Mouse (Mus musculus) forebrain, embryonic 14.5 days (tissue): ENCODE data around the gene Bud31. TPM values are rescaled to one million over a fixed set of nuclear protein-coding genes. Genes with fewer than 3 reads are reported as not detected.
"Not testable (repeated sequence)": the region's sequence is repeated elsewhere in the genome, so short reads cannot be mapped to it uniquely, and the experiment has no call there.

Experiments
- ATAC-seq: fragments of 200-750 bp; cut with Nextera tagmentation; 2 replicates; pipeline ENCODE4 v1.8.0; 2017; ENCODE audit warnings: mild to moderate bottlenecking, moderate library complexity
- DNase-seq: peaks from one replicate; pipeline ENCODE4 v3.0.0-alpha.2; 2015; ENCODE audit warnings: low spot score
- H3K27ac ChIP-seq: fragments of 300-500 bp; sonication (generic); 2 replicates; pipeline ENCODE4 v1.5.1; 2014; ENCODE audit warnings: low read depth, mild to moderate bottlenecking, control low read depth, low read length, moderate library complexity
- H3K27me3 ChIP-seq: fragments of 300-500 bp; sonication (generic); replicated peaks from 2 replicates; pipeline ENCODE4 v1.6.1; 2014; ENCODE audit warnings: low read length, control low read depth, mixed read lengths; ENCODE audit not compliant: control insufficient read depth, insufficient read depth
- H3K36me3 ChIP-seq: fragments of 300-500 bp; sonication (generic); 2 replicates; pipeline ENCODE4 v1.6.1; 2014; ENCODE audit warnings: low read length, control low read depth; ENCODE audit not compliant: control insufficient read depth, insufficient read depth
- H3K4me1 ChIP-seq: fragments of 300-500 bp; sonication (generic); 2 replicates; pipeline ENCODE4 v1.6.1; 2014; ENCODE audit warnings: antibody characterized with exemption, low read length, control low read depth; ENCODE audit not compliant: control insufficient read depth, insufficient read depth
- H3K4me2 ChIP-seq: fragments of 300-500 bp; sonication (generic); 2 replicates; pipeline ENCODE4 v1.6.1; 2014; ENCODE audit warnings: mild to moderate bottlenecking, control low read depth, low read length
- H3K4me3 ChIP-seq: fragments of 300-500 bp; sonication (generic); 2 replicates; pipeline ENCODE4 v1.5.1; 2014; ENCODE audit warnings: low read depth, low read length, control low read depth
- H3K9ac ChIP-seq: fragments of 300-500 bp; sonication (generic); 2 replicates; pipeline ENCODE4 v1.6.1; 2014; ENCODE audit warnings: mild to moderate bottlenecking, low read length, control low read depth, moderate library complexity
- H3K9me3 ChIP-seq: fragments of 300-500 bp; sonication (generic); replicated peaks from 2 replicates; pipeline ENCODE4 v1.6.1; 2016; ENCODE audit warnings: low read length, control low read depth, mixed read lengths; ENCODE audit not compliant: control insufficient read depth
- WGBS: fragments of 180-500 bp; shearing (Covaris S2); extraction: QIAGEN DNeasy Blood & Tissue Kit; methylation state at CpG from one replicate; pipeline ENCODE4 v1.1.7; 2014; 5-methylcytosine and 5-hydroxymethylcytosine counted together
- polyA plus RNA-seq: library from polyadenylated mRNA; unstranded; fragments of >200 nt; fragmentation: Nextera tagmentation; extraction: Ambion mirVana; gene quantifications from 2 replicates; pipeline ENCODE4 v1.2.1, GENCODE M21; 2014

Gene Bud31
- 226 and 245 TPM in 2 replicates for polyA plus RNA-seq

- no peaks in the 10 kb centered on the region for H3K9me3 ChIP-seq
- peaks cover 58% of the 10 kb centered on the region for H3K36me3 ChIP-seq
- peaks cover 16% of the 10 kb centered on the region for H3K4me1 ChIP-seq
- peak within 1 kb of the TSS; percentile 68 for H3K27ac ChIP-seq
- ATAC-seq: peak; percentile 96
- DNase-seq: peak; percentile 97
- H3K27me3 ChIP-seq: no peaks in the 10 kb centered on the region
- H3K4me2 ChIP-seq: peak within 1 kb of the TSS; percentile 72
- under 1% methylated on average over 76 of the region's 84 CpGs for WGBS
- peak within 1 kb of the TSS; percentile 86 for H3K4me3 ChIP-seq
- H3K9ac ChIP-seq: peak within 1 kb of the TSS; percentile 86
Observed at GRCm38 (mm10) chr5:145139571-145140519, at the start of gene Bud31, which contains the start of gene Pdap1. Gene Bud31, plus strand, starts transcription at chr5:145140362. Gene Pdap1, minus strand, starts transcription at chr5:145140238.

- 92% methylated on average over 4 of the region's 4 CpGs for WGBS
- Histone ChIP-seq H3K4me1 (no peaks in the 10 kb centered on the region), H3K4me2 (no peak overlapping the region), H3K9me3 (no peaks in the 10 kb centered on the region), H3K36me3 (peaks cover 94% of the 10 kb centered on the region), H3K27ac (no peak overlapping the region), H3K27me3 (no peaks in the 10 kb centered on the region), H3K4me3 (no peak overlapping the region), H3K9ac (no peak overlapping the region)
- ATAC-seq (no peak), DNase-seq (no peak)
Observed at GRCm38 (mm10) chr5:145096195-145096594, 44.0 kb upstream of the Bud31 start.

- peaks cover 96% of the 10 kb centered on the region for H3K36me3 ChIP-seq
- H3K4me1 ChIP-seq: no peaks in the 10 kb centered on the region
- H3K4me2 ChIP-seq: no peak overlapping the region
Observed at GRCm38 (mm10) chr5:145098340-145098821, 41.8 kb upstream of the Bud31 start.

GRCm38 (mm10) chr5:145100960-145101359, 39.2 kb upstream of the Bud31 start:
- no peaks in the 10 kb centered on the region for H3K4me1 ChIP-seq
- DNase-seq (no peak), ATAC-seq (no peak)
- no peaks in the 10 kb centered on the region for H3K27me3 ChIP-seq
- no peak overlapping the region for H3K4me2 ChIP-seq
- H3K36me3 ChIP-seq: peaks cover 96% of the 10 kb centered on the region
- WGBS: 96% methylated on average over 9 of the region's 9 CpGs
- no peaks in the 10 kb centered on the region for H3K9me3 ChIP-seq
- H3K9ac ChIP-seq: no peak overlapping the region
- H3K4me3 ChIP-seq: no peak overlapping the region
- H3K27ac ChIP-seq: no peak overlapping the region

More at GRCm38 (mm10) chr5:145098340-145098821, 41.8 kb upstream of the Bud31 start:
- Histone ChIP-seq H3K4me3 (no peak overlapping the region), H3K9ac (no peak overlapping the region), H3K27ac (no peak overlapping the region), H3K27me3 (no peaks in the 10 kb centered on the region), H3K9me3 (no peaks in the 10 kb centered on the region)
- ATAC-seq: no peak
- no peak for DNase-seq
- WGBS: 93% methylated on average over 10 of the region's 10 CpGs

- not testable (repeated sequence) for H3K27ac ChIP-seq, H3K4me2 ChIP-seq, ATAC-seq, H3K9me3 ChIP-seq, H3K9ac ChIP-seq, H3K27me3 ChIP-seq, H3K4me3 ChIP-seq, H3K4me1 ChIP-seq, DNase-seq
- peaks cover 96% of the 10 kb centered on the region for H3K36me3 ChIP-seq
- WGBS: 97% methylated on average over 11 of the region's 11 CpGs
Observed at GRCm38 (mm10) chr5:145101451-145101850, 38.7 kb upstream of the Bud31 start.

GRCm38 (mm10) chr5:145102706-145103105, 37.5 kb upstream of the Bud31 start:
- peaks cover 96% of the 10 kb centered on the region for H3K36me3 ChIP-seq
- DNase-seq: no peak
- H3K27ac ChIP-seq: no peak overlapping the region
- H3K9ac ChIP-seq: no peak overlapping the region
- WGBS: 87% methylated on average over 4 of the region's 4 CpGs
- H3K27me3 ChIP-seq: no peaks in the 10 kb centered on the region
- no peak overlapping the region for H3K4me2 ChIP-seq
- H3K4me3 ChIP-seq: no peak overlapping the region
- ATAC-seq: no peak
- no peaks in the 10 kb centered on the region for H3K9me3 ChIP-seq
- H3K4me1 ChIP-seq: no peaks in the 10 kb centered on the region

- H3K9me3 ChIP-seq: no peaks in the 10 kb centered on the region
- peaks cover 96% of the 10 kb centered on the region for H3K36me3 ChIP-seq
- H3K27ac ChIP-seq: no peak overlapping the region
- H3K4me3 ChIP-seq: no peak overlapping the region
- no peaks in the 10 kb centered on the region for H3K27me3 ChIP-seq
- ATAC-seq (no peak), DNase-seq (no peak)
- H3K4me1 ChIP-seq: no peaks in the 10 kb centered on the region
- WGBS: 92% methylated on average over 9 of the region's 9 CpGs
- no peak overlapping the region for H3K9ac ChIP-seq
- H3K4me2 ChIP-seq: no peak overlapping the region
Observed at GRCm38 (mm10) chr5:145104328-145104727, 35.8 kb upstream of the Bud31 start.

- H3K4me3 ChIP-seq: no peak overlapping the region
- H3K4me1 ChIP-seq: no peaks in the 10 kb centered on the region
- no peaks in the 10 kb centered on the region for H3K9me3 ChIP-seq
- H3K27me3 ChIP-seq: no peaks in the 10 kb centered on the region
- peaks cover 96% of the 10 kb centered on the region for H3K36me3 ChIP-seq
- H3K9ac ChIP-seq: no peak overlapping the region
- DNase-seq (no peak), ATAC-seq (no peak)
- no peak overlapping the region for H3K4me2 ChIP-seq
- 92% methylated on average over 9 of the region's 9 CpGs for WGBS
- no peak overlapping the region for H3K27ac ChIP-seq
Observed at GRCm38 (mm10) chr5:145105694-145106275, 34.4 kb upstream of the Bud31 start.
